Mouse (Mus musculus): ENCODE data around the gene Gm11985.

GRCm38 (mm10) chr11:7142725-7143124 is 45.6 kb downstream of the Gm11985 start:
- no peak for TF ChIP-seq SMC3 (IDR thresholded peaks at IDR 0.05; ENCODE audit: low read depth, low read length)
- TF ChIP-seq ZC3H11A (IDR thresholded peaks at IDR 0.05; ENCODE audit: low read depth, low read length) = no peak
- TF ChIP-seq CTCF (conservative IDR thresholded peaks at IDR 0.05 in 1 of 2, IDR thresholded peaks at IDR 0.05 in 1 of 2; ENCODE audit: low read depth in 2 of 2, low read length in 2 of 2) = no peak
- TF ChIP-seq HCFC1 (IDR thresholded peaks at IDR 0.05; ENCODE audit: low read depth, low read length) = no peak
- TF ChIP-seq ELF1 (IDR thresholded peaks at IDR 0.05; ENCODE audit: low read depth, low read length) = no peak
- no peak for TF ChIP-seq MEF2A (IDR thresholded peaks at IDR 0.05; ENCODE audit: borderline replicate concordance, low read depth, low read length)
